Comparison of ENCODE assay signal across 8 mouse cellular contexts in the genomic region with DNA sequence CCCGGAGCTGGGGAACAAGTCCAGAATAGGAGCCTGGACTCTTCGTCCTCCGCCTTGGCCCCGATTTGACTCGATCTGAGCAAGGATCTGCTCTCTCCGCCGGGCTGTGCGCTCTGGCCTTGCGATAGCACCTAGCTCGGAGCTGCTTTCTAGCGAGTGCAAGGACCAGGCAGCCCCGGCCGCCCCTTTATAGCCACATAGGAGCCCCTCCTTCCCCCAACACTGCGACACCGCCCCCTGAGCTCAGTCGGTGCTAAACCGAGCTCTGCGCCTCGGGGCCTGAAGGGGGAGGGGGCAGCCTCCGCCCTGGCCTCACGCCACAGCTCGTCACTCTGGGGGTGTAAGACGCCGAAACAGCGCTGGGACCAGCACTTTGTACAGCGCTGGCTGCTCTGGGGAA. TPM values are rescaled to one million over a fixed set of nuclear protein-coding genes. Genes with fewer than 3 reads are reported as not detected.
A peak's percentile ranks its signal among the peaks of the same experiment; 100 is the strongest.
DNase-seq lines count a peak whose midpoint lies in the region; ATAC-seq lines count a peak whose summit lies in the region.

A gene (minus strand): TSS at position 160 of the 400 bp plus-strand sequence.

- WGBS in embryonic facial prominence, embryonic 15.5 days: 0% methylated on average over 26 of the region's 26 CpGs
- under 1% methylated on average over 26 of the region's 26 CpGs for WGBS in limb, embryonic 12.5 days
- 0% methylated on average over 26 of the region's 26 CpGs for WGBS in midbrain, embryonic 15.5 days

- peaks cover 15% of the 10 kb centered on the region for H3K36me3 ChIP-seq in embryonic facial prominence, embryonic 15.5 days
- peaks cover 23% of the 10 kb centered on the region for H3K36me3 ChIP-seq in limb, embryonic 12.5 days
- no peaks in the 10 kb centered on the region for H3K36me3 ChIP-seq in midbrain, embryonic 15.5 days (replicated peaks)

- H3K4me1 ChIP-seq in embryonic facial prominence, embryonic 15.5 days: peaks cover 20% of the 10 kb centered on the region
- H3K4me1 ChIP-seq in limb, embryonic 12.5 days (replicated peaks): peaks cover 25% of the 10 kb centered on the region
- peaks cover 26% of the 10 kb centered on the region for H3K4me1 ChIP-seq in midbrain, embryonic 15.5 days

- H3K4me2 ChIP-seq in embryonic facial prominence, embryonic 15.5 days (replicated peaks): peak within 1 kb of the TSS; percentile 94
- H3K4me2 ChIP-seq in limb, embryonic 12.5 days: peak within 1 kb of the TSS; percentile 83
- peak within 1 kb of the TSS; percentile 90 for H3K4me2 ChIP-seq in midbrain, embryonic 15.5 days

- peak within 1 kb of the TSS; percentile 95 for H3K27ac ChIP-seq in embryonic facial prominence, embryonic 15.5 days (replicated peaks)
- H3K27ac ChIP-seq in limb, embryonic 12.5 days: peak within 1 kb of the TSS; percentile 92
- H3K27ac ChIP-seq in midbrain, embryonic 15.5 days: peak within 1 kb of the TSS; percentile 64

- H3K9me3 ChIP-seq in embryonic facial prominence, embryonic 15.5 days (replicated peaks): no peaks in the 10 kb centered on the region
- H3K9me3 ChIP-seq in limb, embryonic 12.5 days: no peaks in the 10 kb centered on the region
- H3K9me3 ChIP-seq in midbrain, embryonic 15.5 days: no peaks in the 10 kb centered on the region

- ATAC-seq in embryonic facial prominence, embryonic 15.5 days (ENCODE audit: insufficient number of reproducible peaks, low FRiP score, low TSS enrichment, low read depth): peak; percentile 90
- peak; percentile 89 for ATAC-seq in limb, embryonic 12.5 days (ENCODE audit: insufficient number of reproducible peaks, insufficient read depth, low FRiP score, low TSS enrichment, low read depth)
- peak; percentile 72 for ATAC-seq in midbrain, embryonic 15.5 days (replicated peaks)

- peak; percentile 31 to 62 for DNase-seq in spleen, postnatal 4 days (ENCODE audit: low spot score in 2 of 2)
- DNase-seq in spleen, postnatal 36 days (ENCODE audit: low spot score in 2 of 2): no peak
- peak; percentile 93 for DNase-seq in heart, adult 9 months (ENCODE audit: low spot score in 2 of 2)
- DNase-seq in kidney, adult 9 months: peak; percentile 93
- DNase-seq in testis, postnatal 10 days (ENCODE audit: low spot score): peak; percentile 91

- peak within 1 kb of the TSS; percentile 68 for H3K4me3 ChIP-seq in embryonic facial prominence, embryonic 15.5 days (replicated peaks)
- peak within 1 kb of the TSS; percentile 80 for H3K4me3 ChIP-seq in limb, embryonic 12.5 days (replicated peaks)
- peak within 1 kb of the TSS; percentile 58 for H3K4me3 ChIP-seq in midbrain, embryonic 15.5 days

- H3K27me3 ChIP-seq in embryonic facial prominence, embryonic 15.5 days: no peaks in the 10 kb centered on the region
- no peaks in the 10 kb centered on the region for H3K27me3 ChIP-seq in limb, embryonic 12.5 days
- H3K27me3 ChIP-seq in midbrain, embryonic 15.5 days (replicated peaks): peaks cover 9% of the 10 kb centered on the region; the same call in 1 of the 2 replicates

- peak within 1 kb of the TSS; percentile 69 for H3K9ac ChIP-seq in embryonic facial prominence, embryonic 15.5 days
- peak within 1 kb of the TSS; percentile 90 for H3K9ac ChIP-seq in limb, embryonic 12.5 days (replicated peaks)
- H3K9ac ChIP-seq in midbrain, embryonic 15.5 days: peak within 1 kb of the TSS; percentile 30

RNA-seq across cellular contexts. Expression of the gene that starts here (rescaled TPM):
- 38.6 and 45.5 TPM in 2 replicates for polyA plus RNA-seq in embryonic facial prominence, embryonic 15.5 days (2015; fragmentation: Nextera tagmentation; extraction: Ambion mirVana)
- 52.4 and 55.7 TPM in 2 replicates for polyA plus RNA-seq in limb, embryonic 12.5 days (2016; fragmentation: Nextera tagmentation; extraction: Ambion mirVana)
- polyA plus RNA-seq in midbrain, embryonic 15.5 days (2015; fragmentation: Nextera tagmentation; extraction: Ambion mirVana): 6.5 and 6.6 TPM in 2 replicates

Comparison
In these comparisons a context has a peak if more than half of its experiments do, and no peak if none do; other contexts are left out.
1. DNase-seq: peak in spleen, postnatal 4 days (2 of 2), heart, adult 9 months (2 of 2), kidney, adult 9 months (single experiment) and testis, postnatal 10 days (single experiment); none in spleen, postnatal 36 days (0 of 2).
2. H3K9ac ChIP-seq: peak in every context shown above with its lines; median percentile 90 in limb, embryonic 12.5 days; 69 in embryonic facial prominence, embryonic 15.5 days; 30 in midbrain, embryonic 15.5 days.
3. Peak in every context shown above with its lines, with median percentiles within 50 percentile points of each other: ATAC-seq, H3K27ac ChIP-seq, H3K4me2 ChIP-seq and H3K4me3 ChIP-seq.